Mouse (Mus musculus) lung, postnatal 0 days (tissue): ENCODE results near the gene Gm43191. TPM values are rescaled to one million over a fixed set of nuclear protein-coding genes. Genes with fewer than 3 reads are reported as not detected.
A peak's percentile ranks its signal among the peaks of the same experiment; 100 is the strongest.

Experiments used
- ATAC-seq: fragments of 200-750 bp; cut with Nextera tagmentation; 2 replicates; pipeline ENCODE4 v1.8.0; 2017; ENCODE audit warnings: moderate library complexity
- DNase-seq: peaks from one replicate; pipeline ENCODE4 v3.0.0-alpha.2; 2016; ENCODE audit warnings: low spot score
- H3K27ac ChIP-seq: fragments of 300-500 bp; sonication (generic); 2 replicates; pipeline ENCODE4 v1.5.1; 2014; ENCODE audit warnings: antibody characterized with exemption, mild to moderate bottlenecking, low read length, mixed read lengths
- H3K27me3 ChIP-seq: fragments of 300-500 bp; sonication (generic); replicated peaks from 2 replicates; pipeline ENCODE4 v1.6.1; 2014; ENCODE audit warnings: low read length, mixed read lengths; ENCODE audit not compliant: insufficient read depth
- H3K36me3 ChIP-seq: fragments of 300-500 bp; sonication (generic); 2 replicates; pipeline ENCODE4 v1.6.1; 2014; ENCODE audit warnings: low read length, mixed read lengths; ENCODE audit not compliant: insufficient read depth
- H3K4me1 ChIP-seq: fragments of 300-500 bp; sonication (generic); 2 replicates; pipeline ENCODE4 v1.6.1; 2014; ENCODE audit warnings: antibody characterized with exemption, low read depth, low read length, mixed read lengths; ENCODE audit not compliant: insufficient read depth
- H3K4me2 ChIP-seq: fragments of 300-500 bp; sonication (generic); replicated peaks from 2 replicates; pipeline ENCODE4 v1.6.1; 2014; ENCODE audit warnings: low read depth, mild to moderate bottlenecking, low read length, moderate library complexity, mixed read lengths
- H3K4me3 ChIP-seq: fragments of 300-500 bp; sonication (generic); 2 replicates; pipeline ENCODE4 v1.5.1; 2014; ENCODE audit warnings: low read depth, low read length
- H3K9ac ChIP-seq: fragments of 300-500 bp; sonication (generic); replicated peaks from 2 replicates; pipeline ENCODE4 v1.6.1; 2014; ENCODE audit warnings: low read depth, mild to moderate bottlenecking
- H3K9me3 ChIP-seq: fragments of 300-500 bp; sonication (generic); 2 replicates; pipeline ENCODE4 v1.6.1; 2016; ENCODE audit warnings: low read length, mixed read lengths
- CTCF ChIP-seq: IDR thresholded peaks from 2 replicates; pipeline ENCODE4 v1.5.1; 2016; ENCODE audit warnings: antibody characterized with exemption, mild to moderate bottlenecking
- EP300 ChIP-seq: IDR thresholded peaks from 2 replicates; pipeline ENCODE4 v1.6.1; 2016; ENCODE audit warnings: antibody characterized with exemption, mild to moderate bottlenecking, control low read depth
- WGBS: fragments of 180-500 bp; shearing (Covaris S2); extraction: QIAGEN DNeasy Blood & Tissue Kit; methylation state at CpG from one replicate; pipeline ENCODE4 v1.1.7; 2014; 5-methylcytosine and 5-hydroxymethylcytosine counted together
- polyA plus RNA-seq: library from polyadenylated mRNA; unstranded; fragments of >200 nt; fragmentation: Nextera tagmentation; extraction: Ambion mirVana; gene quantifications from 2 replicates; pipeline ENCODE4 v1.2.1, GENCODE M21; 2015

Gm43191 gene
- polyA plus RNA-seq, 1 experiment from 2014 or later: not detected

DNA sequence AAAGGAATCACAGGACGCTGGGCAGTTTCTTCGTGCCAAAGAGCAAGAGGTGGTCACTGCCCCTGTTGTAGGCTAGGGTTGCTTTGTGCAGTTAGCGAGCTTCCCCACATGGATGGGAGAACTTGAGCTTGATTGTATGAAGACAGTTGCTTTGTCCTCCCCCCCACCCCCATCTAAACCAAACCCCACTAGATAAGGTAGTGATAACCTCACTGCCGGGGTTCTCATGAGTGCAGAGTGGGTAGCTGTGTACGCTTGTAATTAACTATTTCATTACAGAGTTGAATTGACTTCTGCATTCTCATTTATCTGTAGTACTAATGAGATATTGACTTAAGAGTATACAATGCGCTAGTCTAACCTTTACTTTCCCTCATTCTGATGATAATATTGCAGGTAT is 62.2 kb downstream of the Gm43191 start:
- WGBS: 70% methylated on average over 6 of the region's 6 CpGs
- Histone ChIP-seq H3K9me3 (no peaks in the 10 kb centered on the region), H3K4me3 (no peak overlapping the region), H3K4me2 (no peak overlapping the region), H3K9ac (no peak overlapping the region), H3K27me3 (no peaks in the 10 kb centered on the region), H3K4me1 (no peaks in the 10 kb centered on the region), H3K27ac (no peak overlapping the region), H3K36me3 (0 out of 2 replicates have a peak, but pooled peaks cover 6% of the 10 kb centered on the region)
- ATAC-seq: no peak
- TF ChIP-seq EP300: no peak
- TF ChIP-seq CTCF: no peak
- DNase-seq: no peak

DNA sequence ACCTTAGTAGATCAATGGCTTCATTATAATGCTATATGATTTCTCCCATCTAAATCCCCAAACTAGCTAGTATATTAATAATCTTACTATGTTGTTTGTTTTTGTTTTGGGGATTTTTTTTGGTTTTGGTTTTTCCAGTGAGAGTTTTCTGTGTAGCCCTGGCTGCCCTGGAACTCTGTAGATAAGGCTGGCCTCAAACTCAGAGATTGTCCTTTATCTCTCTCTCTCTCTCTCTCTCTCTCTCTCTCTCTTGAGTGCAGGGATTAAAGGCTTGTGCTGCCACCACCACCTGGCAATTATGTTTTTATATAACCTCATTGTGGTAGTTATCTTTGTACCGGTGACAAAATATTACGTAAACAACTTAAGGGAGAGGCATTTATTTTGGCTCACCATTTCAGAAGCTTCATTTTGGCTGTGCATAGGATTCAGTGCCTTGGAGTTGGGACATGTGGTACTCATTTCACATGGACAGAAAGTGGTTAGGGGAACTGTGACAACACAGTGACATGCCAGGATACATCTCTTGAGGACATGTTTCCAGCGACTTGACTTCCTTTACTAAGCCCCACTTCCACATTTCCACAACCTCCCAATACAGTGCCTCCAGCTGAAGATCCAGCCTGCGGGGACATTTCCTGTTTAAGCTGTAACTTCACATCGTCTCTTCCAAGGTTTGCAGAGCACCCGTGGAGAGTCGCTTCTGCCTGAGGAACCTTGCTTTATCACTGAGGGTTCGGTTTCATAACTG is 65.6 kb downstream of the Gm43191 start:
- H3K36me3 ChIP-seq: no peaks in the 10 kb centered on the region
- H3K27me3 ChIP-seq: no peaks in the 10 kb centered on the region
- H3K4me1 ChIP-seq: no peaks in the 10 kb centered on the region
- no peak overlapping the region for H3K9ac ChIP-seq
- DNase-seq (no peak), ATAC-seq (no peak)
- no peak overlapping the region for H3K4me3 ChIP-seq
- no peak overlapping the region for H3K27ac ChIP-seq
- H3K9me3 ChIP-seq: no peaks in the 10 kb centered on the region
- WGBS: 83% methylated on average over 8 of the region's 8 CpGs
- no peak overlapping the region for H3K4me2 ChIP-seq
- TF ChIP-seq CTCF (no peak), EP300 (no peak)

DNA sequence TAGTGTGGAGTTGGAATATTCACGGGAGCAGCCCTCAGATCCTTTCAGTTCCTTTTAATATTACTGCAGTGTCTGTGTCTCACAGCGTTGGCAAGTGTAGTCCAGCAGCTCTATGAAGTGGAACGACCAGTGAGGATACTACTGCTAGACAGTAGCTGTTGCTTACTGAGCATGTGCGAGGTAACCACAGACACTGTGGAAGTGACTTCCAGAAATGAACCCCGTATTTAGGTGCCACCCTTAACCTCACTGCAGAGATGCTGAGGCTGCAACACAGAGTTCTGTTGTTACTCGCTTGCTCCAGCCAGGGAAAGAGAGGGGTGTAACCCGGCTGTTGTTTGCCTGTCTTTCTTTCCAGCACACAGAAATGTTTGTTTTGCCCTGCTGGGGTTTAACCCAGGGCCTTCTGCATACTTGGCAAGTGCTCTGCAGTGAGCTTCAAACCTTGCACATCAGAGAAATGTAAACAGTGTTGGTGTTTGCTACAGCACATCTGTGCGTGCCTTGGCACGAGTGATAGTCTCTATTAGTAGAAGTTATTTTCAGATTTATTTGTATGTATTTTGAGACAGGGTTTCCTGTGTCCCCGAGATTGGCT is 66.7 kb downstream of the Gm43191 start, which contains the start of gene Trmt13:
Gene Trmt13, minus strand, starts transcription at position 293 of the 598 bp plus-strand sequence.
- peak; percentile 53 for ATAC-seq
- WGBS: 46% methylated on average over 10 of the region's 10 CpGs
- Histone ChIP-seq H3K27me3 (no peaks in the 10 kb centered on the region), H3K4me2 (no peak within 1 kb of the TSS), H3K4me1 (no peaks in the 10 kb centered on the region), H3K36me3 (no peaks in the 10 kb centered on the region), H3K4me3 (no peak within 1 kb of the TSS), H3K9ac (no peak within 1 kb of the TSS), H3K9me3 (no peaks in the 10 kb centered on the region), H3K27ac (0 out of 2 replicates have a peak within 1 kb of the TSS, but pooled peaks have one; percentile 9)
- TF ChIP-seq CTCF (no peak), EP300 (no peak)
- peak; percentile 38 for DNase-seq

DNA sequence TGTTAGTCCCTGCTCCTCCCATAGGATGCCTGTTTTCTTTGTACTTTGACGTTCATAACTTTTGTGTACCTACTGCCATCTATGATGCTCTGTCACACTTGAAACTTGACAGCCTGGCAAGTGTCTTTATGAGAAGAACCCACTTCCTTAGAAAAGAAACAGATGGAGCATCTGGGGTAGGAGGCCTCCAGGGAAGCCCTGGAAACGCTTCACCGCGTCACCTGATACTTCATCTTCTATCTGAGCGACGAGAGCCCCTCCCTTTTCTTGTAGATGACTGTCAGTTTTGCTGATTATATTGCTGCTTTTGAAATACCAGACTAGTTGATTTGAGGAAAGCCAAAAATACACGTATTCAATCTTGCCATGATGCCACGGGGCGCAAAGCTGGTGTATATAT is 76.5 kb downstream of the Gm43191 start:
- H3K4me1 ChIP-seq: no peaks in the 10 kb centered on the region
- H3K9ac ChIP-seq: no peak overlapping the region
- H3K36me3 ChIP-seq: no peaks in the 10 kb centered on the region
- no peak for TF ChIP-seq CTCF
- no peak for TF ChIP-seq EP300
- no peak overlapping the region for H3K4me3 ChIP-seq
- no peaks in the 10 kb centered on the region for H3K9me3 ChIP-seq
- no peaks in the 10 kb centered on the region for H3K27me3 ChIP-seq
- ATAC-seq: no peak
- H3K27ac ChIP-seq: no peak overlapping the region
- DNase-seq: no peak
- no peak overlapping the region for H3K4me2 ChIP-seq
- WGBS: 83% methylated on average over 9 of the region's 9 CpGs

DNA sequence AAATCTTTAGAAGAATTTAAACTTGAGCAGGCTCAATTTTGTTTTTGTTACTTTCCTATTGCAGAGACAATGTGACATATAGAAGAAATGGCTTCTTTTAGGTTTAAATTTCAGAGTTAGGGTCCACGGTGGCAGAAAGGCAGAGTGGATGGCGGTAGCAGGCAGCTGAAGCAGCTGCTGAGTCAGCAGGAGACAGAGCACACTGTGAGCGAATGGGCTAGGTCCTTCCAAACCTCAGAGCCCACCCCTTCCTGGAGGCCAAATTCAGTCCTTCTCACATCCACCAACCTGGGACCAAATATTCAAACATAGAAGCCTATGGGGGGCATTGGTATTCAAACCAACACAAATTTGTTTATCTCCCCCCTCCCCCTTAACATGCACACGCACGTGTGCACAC is 79.3 kb downstream of the Gm43191 start:
- H3K4me1 ChIP-seq: no peaks in the 10 kb centered on the region
- H3K4me3 ChIP-seq: no peak overlapping the region
- DNase-seq (no peak), ATAC-seq (no peak)
- H3K36me3 ChIP-seq: no peaks in the 10 kb centered on the region
- no peaks in the 10 kb centered on the region for H3K9me3 ChIP-seq
- no peak overlapping the region for H3K9ac ChIP-seq
- no peak for TF ChIP-seq EP300
- no peak for TF ChIP-seq CTCF
- no peaks in the 10 kb centered on the region for H3K27me3 ChIP-seq
- WGBS: 89% methylated on average over 5 of the region's 5 CpGs
- no peak overlapping the region for H3K27ac ChIP-seq
- H3K4me2 ChIP-seq: no peak overlapping the region

DNA sequence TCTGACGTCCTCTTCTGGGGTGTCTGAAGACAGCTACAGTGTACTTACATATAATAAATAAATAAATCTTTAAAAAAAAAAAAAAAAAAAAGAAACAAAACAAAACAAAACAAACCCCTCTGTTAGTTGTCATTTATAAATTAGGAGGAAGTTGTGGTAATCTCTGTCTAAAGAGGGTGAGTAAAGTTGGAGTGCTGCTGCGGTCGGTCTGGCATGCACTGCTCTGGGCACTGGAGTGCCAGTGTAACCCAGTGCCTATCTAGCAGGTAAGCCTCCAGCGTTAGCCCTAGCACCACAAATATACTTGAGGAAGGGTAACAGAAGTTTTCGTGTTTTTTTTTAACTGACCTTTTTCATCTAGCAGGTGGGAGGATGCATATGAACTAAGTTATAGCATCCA is 80.1 kb downstream of the Gm43191 start:
- WGBS: 82% methylated on average over 5 of the region's 5 CpGs
- no peak for ATAC-seq
- TF ChIP-seq CTCF (no peak), EP300 (no peak)

More for the DNA sequence above, 80.1 kb downstream of the Gm43191 start:
- DNase-seq: no peak
- Histone ChIP-seq H3K9me3 (no peaks in the 10 kb centered on the region), H3K27ac (no peak overlapping the region), H3K4me3 (no peak overlapping the region), H3K36me3 (no peaks in the 10 kb centered on the region), H3K4me1 (no peaks in the 10 kb centered on the region), H3K9ac (no peak overlapping the region), H3K4me2 (no peak overlapping the region), H3K27me3 (no peaks in the 10 kb centered on the region)
